Mouse (Mus musculus) ES-E14 (cell line): ENCODE measurements around the gene Vps13d.

Experiments used
- MAFK ChIP-seq: IDR thresholded peaks from 2 replicates; pipeline ENCODE4 v1.6.1; 2014; ENCODE audit warnings: mild to moderate bottlenecking, low read depth, low read length, inconsistent platforms; ENCODE audit not compliant: insufficient read depth
- ZNF384 ChIP-seq: IDR thresholded peaks from 2 replicates; pipeline ENCODE4 v1.6.1; 2012; ENCODE audit warnings: low read depth, low read length, inconsistent platforms

DNA sequence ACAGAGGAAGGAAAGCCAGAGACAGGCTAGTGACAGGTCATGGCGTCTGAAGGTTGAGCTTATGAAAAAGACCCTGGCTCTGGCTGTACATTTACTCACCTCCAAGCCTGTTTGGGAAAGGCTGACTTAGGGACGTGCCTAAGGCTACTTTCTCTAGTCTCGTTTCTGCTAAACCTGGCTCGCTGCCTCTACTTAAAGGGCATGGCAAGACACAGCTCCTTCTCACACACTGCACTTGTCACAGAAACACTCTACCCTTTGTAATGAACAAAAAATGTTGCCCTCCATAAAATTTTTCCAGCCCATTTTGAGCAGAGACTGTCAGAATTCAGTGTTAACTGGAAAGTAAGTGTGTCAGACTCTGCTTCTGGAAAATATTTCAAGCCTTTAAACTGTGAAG is 70.4 kb downstream of the Vps13d start:
- no peak for TF ChIP-seq ZNF384
- no peak for TF ChIP-seq MAFK
